Mouse (Mus musculus): ENCODE measurements around the gene 6030408B16Rik.

Gene 6030408B16Rik

GRCm38 (mm10) chr15:101293025-101293621 lies at the start of gene 6030408B16Rik:
Gene 6030408B16Rik (plus strand): TSS chr15:101293212.
- no peak for DNase-seq

GRCm38 (mm10) chr15:101244012-101244411 lies 49.0 kb upstream of the 6030408B16Rik start:
- DNase-seq, result no peak

DNA sequence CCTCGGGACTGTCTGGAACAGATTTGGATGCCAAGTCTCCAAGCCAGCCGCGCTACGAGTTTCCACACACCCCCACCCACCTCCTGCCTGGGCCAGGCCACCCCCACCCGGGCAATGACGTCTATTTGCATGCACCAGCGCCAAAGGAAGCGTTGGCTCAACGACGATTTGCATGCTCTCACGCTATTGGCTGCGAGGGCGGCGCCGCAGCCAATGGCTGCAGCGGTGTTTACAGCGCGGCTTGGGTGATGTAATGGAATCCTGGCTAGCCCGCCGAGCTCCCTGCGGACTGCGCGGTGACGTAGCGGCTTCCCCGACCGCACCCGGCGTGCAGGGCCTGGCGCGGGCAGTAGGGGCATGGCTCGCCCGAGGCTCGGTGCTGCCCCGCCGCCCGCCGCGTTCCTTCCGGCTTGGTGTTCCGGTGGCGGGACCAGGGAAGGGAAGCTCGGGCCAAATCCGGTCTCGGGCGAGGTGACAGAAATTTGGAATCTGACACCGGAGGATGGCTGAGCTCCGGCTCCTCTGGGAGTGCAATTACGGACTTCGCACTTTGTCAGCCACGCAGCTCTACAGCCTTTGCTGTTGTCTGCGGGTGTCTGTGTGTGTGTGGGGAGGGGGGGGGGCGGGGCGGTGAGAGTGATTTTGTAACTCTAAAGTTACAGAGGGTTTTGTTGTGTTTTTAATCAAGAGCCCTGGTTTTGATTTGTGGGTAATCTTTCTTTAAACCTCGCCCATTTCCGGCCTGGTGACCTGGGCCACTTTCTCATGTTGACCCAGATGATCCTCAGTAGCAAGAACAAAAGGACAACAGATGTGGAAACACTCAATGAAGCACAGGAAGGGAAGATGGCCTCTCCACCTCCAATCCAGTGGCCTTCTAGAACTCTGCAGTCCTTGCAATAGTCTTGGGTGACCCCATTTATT lies 46.5 kb upstream of the 6030408B16Rik start:
- DNase-seq, result peak; percentile 96 to 97

DNA sequence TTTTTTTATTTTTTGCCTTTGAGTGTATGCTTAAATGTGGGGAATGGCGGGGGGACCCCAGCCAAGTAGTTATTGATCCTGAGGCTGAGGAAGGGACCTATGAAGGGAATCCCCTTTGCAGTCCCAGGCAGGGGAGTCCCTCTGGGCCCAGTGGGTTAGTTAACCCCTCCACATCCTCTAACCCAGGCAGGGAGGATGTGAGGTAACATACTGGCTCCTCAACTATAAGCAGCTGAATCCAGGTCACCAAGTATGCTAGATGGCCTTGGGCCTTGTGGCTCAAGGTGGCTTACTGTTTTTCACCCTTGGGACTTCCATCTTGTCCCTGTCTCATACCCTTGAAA lies 45.9 kb upstream of the 6030408B16Rik start:
- DNase-seq, result no peak

- no peak for DNase-seq
These were observed 44.8 kb upstream of the 6030408B16Rik start for GRCm38 (mm10) chr15:101248029-101248710.

DNA sequence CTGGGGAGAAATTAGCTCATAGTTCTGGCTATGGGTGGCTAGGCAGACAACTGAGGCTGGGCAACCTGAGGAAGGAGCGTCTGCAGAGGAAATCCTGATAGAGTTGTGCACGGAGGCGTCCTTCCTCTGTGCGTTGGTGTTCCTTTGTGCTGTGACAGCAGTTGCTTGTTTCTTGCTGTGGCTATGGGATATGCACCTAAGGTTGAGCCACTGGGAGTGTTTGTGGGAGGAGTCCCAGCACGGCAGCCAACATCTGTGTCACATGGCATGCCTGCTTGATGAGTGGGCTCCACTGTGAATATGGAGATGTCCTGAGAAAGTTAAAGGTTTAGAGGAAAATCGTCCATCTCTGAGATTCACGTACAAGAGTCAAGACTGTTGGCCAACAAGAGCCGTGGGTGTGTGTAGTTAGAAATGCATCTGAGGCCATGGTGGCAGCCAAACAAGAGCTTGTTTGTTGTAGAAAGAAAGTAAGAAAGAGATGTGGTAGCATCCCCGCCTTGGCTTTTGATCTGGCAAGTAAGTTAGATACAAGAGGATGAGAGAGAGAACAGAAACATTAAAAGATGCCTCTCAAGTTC lies 42.7 kb upstream of the 6030408B16Rik start:
- no peak for DNase-seq

DNA sequence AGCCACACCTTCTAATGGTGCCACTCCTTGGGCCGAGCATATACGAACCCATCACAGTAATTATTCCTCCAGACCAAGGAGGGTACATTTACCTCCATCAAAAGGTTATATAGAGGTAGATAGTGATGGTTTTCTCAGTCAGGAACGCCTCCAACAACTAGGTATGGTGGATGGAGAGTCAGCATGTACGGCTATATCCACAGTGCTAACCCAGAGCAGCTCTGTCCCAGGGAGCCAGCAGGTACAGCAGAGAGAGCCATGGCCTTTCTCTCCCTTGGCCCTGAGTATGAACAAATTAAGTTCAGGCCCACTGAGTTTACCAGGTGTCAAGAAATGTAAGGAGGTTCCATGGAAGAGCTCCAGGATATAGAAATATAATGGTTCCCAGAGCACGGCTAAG lies 41.1 kb upstream of the 6030408B16Rik start:
- DNase-seq, result no peak

DNA sequence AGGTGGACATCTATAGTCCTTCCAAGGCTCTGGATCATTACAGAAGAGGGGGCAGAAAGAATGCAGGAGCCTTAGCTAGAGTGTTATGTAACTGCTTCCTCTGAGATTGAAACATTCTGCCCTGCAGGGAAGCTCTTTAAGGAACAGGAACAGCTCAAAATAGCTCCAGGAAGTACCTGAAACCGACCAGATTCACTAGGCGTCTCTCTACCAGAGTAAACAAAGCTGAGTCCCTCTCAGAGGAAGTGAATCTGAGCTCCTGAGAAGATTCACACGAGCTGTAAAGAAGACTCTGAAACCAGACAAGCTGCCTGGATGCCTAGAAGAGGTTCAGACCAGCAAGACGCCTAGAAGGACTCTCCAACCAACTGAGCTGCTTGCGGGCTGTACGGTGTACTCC lies 40.4 kb upstream of the 6030408B16Rik start:
- no peak for DNase-seq

GRCm38 (mm10) chr15:101253563-101253885 lies 39.5 kb upstream of the 6030408B16Rik start:
- no peak for DNase-seq

DNA sequence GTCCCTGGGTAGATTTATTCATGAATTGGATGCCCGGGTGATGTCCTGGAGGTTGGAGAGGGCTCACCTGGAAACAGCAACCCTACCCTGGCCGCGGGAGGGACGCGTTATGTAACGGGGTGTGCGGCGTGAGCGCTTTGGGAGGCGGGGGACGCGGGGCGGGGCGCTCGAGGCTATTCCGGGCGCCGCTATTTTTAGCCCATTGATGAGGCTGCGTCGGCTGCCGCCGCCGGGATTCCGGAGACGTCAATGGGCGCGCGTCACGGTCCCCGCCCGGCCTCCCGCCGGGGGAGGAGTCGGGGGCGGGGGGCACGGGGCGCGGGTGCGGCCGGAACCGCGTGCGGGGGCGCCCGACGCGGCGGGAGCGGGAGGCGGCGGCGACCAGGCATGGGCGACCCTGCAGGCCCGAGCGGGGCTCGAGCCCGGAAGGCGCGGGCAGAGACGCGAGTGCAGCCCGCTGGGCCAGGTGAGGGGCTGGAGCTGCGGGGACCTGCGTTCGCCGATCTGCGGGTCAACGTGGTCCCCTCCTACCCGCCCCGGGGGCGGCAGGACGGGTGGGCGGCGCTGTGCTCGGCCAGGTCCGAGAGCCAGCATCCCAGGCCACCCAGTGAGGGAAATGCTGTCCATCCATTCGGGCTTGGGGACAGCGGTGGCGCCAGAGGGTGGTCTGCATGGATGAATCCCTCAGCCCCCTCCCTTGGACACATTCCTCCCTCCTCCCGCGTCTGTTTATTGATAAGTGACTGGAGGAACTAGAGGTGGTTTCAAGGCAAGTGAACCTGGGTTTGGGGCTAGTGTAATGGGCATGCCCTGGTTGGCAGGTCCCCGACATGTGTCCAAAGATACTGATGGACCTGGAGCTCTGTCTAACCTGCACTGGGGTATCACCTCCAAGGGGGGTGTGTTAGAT lies 38.9 kb upstream of the 6030408B16Rik start, which contains the start of gene Nr4a1:
Nr4a1 (plus strand) TSS at position 384 of the 910 bp plus-strand sequence.
- peak; percentile 60 to 71 for DNase-seq

DNA sequence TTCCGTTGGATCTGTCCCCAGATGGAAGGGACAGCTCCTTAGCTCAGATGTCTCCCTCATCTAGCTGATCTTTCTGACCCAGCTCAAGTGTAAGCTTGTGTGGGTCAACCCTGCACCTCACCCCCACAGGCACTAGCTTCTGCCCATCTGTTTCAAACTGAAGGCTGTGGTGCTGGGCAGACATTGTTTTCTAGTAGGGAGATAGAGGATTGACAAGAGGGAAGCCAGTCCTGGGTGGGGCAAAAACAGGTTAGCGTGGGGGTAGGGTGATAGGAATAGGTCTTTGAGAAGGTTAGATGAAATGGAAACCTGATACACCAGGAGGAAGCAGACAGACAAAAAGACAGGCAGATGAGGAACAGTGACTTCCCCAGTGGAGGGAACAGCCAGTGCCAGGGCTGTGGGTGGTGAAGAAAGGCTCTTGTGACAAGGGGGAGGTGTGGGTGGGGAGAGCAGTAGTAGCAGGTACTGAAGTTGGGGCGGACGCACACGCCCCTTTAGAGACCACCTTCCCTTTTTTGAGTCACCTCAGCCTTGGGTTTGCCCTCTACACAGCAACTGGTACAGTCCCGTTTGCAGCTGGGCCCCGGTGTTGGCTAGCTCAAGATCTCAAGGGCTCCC lies 37.1 kb upstream of the 6030408B16Rik start:
- DNase-seq, result no peak

- no peak for DNase-seq
These were observed 36.4 kb upstream of the 6030408B16Rik start for GRCm38 (mm10) chr15:101256463-101257206.

DNA sequence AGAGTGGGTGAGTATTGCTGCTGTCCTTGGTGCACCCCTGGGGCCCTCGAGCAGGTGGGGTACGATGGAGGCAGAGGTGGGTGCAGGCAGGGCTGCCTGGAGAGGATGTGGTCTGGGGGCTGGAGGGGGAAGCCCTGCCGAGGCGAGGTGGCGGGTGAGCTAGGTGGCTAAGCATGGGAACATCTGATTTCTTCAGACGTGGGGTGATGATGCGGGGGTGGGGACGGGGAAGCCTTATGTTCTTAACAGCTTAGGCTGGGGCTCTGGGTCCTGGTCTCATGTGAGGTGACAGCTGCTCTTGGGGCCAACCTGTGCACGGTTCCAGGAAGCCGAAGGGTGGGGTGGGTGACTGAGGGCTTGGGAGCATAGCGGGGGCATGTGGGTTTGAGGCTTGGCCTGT lies 34.6 kb upstream of the 6030408B16Rik start:
- peak; percentile 86 to 92 for DNase-seq

DNA sequence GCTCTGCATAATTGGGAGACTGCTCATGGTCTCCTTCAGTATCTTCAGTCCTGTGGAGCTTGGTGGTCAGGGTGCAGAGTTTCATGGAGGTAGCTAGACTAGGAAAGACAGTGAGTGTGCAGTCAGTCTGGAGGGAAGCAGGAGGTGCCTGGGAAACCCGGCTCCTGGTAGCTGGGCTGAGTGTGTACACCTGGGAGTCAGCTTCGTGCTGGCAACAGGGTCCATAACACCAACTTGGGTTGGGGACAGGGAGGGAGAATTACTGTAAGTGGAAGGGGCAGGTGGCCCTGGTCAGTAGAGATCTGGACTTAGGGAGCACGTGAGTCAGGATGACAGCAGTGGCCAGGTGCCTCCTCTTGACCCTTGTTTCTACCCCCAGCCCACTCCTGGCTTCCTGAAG lies 33.1 kb upstream of the 6030408B16Rik start:
- DNase-seq, result no peak

- no peak for DNase-seq
These were observed 32.6 kb upstream of the 6030408B16Rik start for GRCm38 (mm10) chr15:101260387-101260786.

DNA sequence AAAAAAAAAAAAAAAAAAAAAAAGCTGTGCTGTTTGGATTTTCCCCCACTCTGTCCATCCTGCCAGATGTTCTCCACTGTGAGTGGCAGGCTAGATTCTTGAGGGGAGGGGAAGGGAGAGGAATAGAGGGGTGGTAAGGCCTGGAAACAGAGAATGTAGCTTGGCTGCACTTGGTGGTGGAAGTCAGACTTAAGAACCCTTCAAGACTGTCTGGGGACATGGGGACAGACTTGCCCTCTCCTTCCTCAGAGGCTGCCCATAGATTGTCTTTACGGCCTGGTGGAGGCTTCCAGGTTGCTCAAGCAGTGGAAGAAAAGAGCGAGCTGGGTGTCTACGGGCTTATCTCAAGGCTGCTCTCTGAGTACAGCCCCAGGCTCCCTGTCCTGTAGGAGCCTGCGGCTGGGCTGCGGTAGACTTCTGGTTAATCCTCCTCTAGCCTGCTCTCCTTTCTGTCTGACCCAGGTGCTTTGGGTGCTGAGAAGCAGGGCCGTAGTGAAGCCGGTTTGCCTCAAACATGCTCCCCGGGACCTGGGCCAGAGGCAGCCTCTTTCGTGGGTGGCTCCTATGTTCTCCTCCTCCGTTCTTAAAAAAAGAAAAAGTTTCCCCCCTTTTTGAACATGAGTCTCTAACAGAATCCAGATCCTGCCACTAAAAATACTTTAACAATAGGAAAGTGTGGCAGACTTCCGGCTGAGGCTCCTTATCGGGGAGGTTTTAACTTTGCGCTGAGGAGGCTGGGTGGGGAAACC lies 32.0 kb upstream of the 6030408B16Rik start:
- no peak for DNase-seq

DNA sequence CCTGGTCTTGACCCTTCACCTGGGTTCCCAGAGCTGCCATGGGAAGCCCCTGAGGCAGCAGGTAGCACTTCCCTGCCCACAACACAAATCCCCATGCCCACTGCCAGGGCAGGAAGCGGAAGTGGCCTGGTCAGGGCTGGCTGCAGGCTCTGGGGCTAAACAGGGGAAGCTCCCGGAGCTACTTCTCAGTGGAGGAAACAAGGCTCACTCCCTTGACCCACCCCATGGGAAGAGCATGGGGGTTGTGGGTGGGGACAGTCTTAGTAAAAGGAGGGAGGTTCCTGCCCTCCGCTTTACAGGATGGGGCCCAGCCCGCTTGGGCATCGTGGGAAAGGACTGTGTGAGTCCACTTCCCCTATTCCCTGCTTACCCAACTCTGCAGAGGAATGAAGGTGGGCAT lies 30.5 kb upstream of the 6030408B16Rik start:
- no peak for DNase-seq

GRCm38 (mm10) chr15:101266132-101266963 lies 26.7 kb upstream of the 6030408B16Rik start:
- peak; percentile 76 to 86 for DNase-seq

Measured in thymus, adult 18-20 months (tissue).